Mouse (Mus musculus) heart, adult 2 months (tissue): Measurements from ENCODE around the gene Rars2.

ENCODE experiments used
- CTCF ChIP-seq: fragments of 200-600 bp; IDR thresholded peaks from 2 replicates; pipeline ENCODE4 v1.8.1; 2022; ENCODE audit warnings: antibody characterized with exemption, mild to moderate bottlenecking, moderate library complexity
- EP300 ChIP-seq: fragments of 200-500 bp; IDR thresholded peaks from 2 replicates; pipeline ENCODE4 v1.6.1; 2011; ENCODE audit warnings: low read depth, low read length, control low read depth; ENCODE audit not compliant: insufficient read depth
- POLR2A ChIP-seq: fragments of 200-500 bp; IDR thresholded peaks from 2 replicates; pipeline ENCODE4 v1.6.1; 2011; ENCODE audit warnings: mild to moderate bottlenecking, low read depth, low read length, control low read depth; ENCODE audit not compliant: insufficient read depth

GRCm38 (mm10) chr4:34583427-34583826 is 31.3 kb upstream of the Rars2 start:
- TF ChIP-seq CTCF (no peak), EP300 (no peak), POLR2A (no peak)
